Mouse (Mus musculus): Measurements from ENCODE around the gene Rpl36.

The Rpl36 gene

GRCm38 (mm10) chr17:56613236-56613844 lies at the start of gene Rpl36:
Rpl36 (plus strand) TSS chr17:56613416.
- DNase-seq = peak; percentile 98

- DNase-seq = peak; percentile 24
These were observed 46.9 kb upstream of the Rpl36 start for GRCm38 (mm10) chr17:56566293-56566692.

GRCm38 (mm10) chr17:56566918-56567317 lies 46.3 kb upstream of the Rpl36 start:
- DNase-seq = no peak

- DNase-seq = no peak
These were observed 45.8 kb upstream of the Rpl36 start for GRCm38 (mm10) chr17:56567370-56567769.

- no peak for DNase-seq
These were observed 42.9 kb upstream of the Rpl36 start for GRCm38 (mm10) chr17:56570287-56570686.

- peak; percentile 59 for DNase-seq
These were observed 41.1 kb upstream of the Rpl36 start for GRCm38 (mm10) chr17:56572154-56572553.

GRCm38 (mm10) chr17:56572939-56573338 lies 40.3 kb upstream of the Rpl36 start:
- no peak for DNase-seq

GRCm38 (mm10) chr17:56583071-56583470 lies 30.1 kb upstream of the Rpl36 start:
- no peak for DNase-seq

GRCm38 (mm10) chr17:56583611-56584256 lies 29.5 kb upstream of the Rpl36 start:
- peak; percentile 63 for DNase-seq

GRCm38 (mm10) chr17:56584257-56585130 lies 28.7 kb upstream of the Rpl36 start, which contains the start of the genes Safb2 and Safb:
Safb2 (minus strand) TSS chr17:56584585.
Safb (plus strand) TSS chr17:56584825.
- peak; percentile 99 for DNase-seq

GRCm38 (mm10) chr17:56585171-56585821 lies 27.9 kb upstream of the Rpl36 start:
- DNase-seq = peak; percentile 70

- DNase-seq = no peak
These were observed 25.4 kb upstream of the Rpl36 start for GRCm38 (mm10) chr17:56587773-56588172.

- DNase-seq = no peak
These were observed 24.3 kb upstream of the Rpl36 start for GRCm38 (mm10) chr17:56588921-56589320.

GRCm38 (mm10) chr17:56592553-56592952 lies 20.7 kb upstream of the Rpl36 start:
- DNase-seq = no peak

GRCm38 (mm10) chr17:56593527-56594271 lies 19.5 kb upstream of the Rpl36 start:
- peak; percentile 71 for DNase-seq

- DNase-seq = no peak
These were observed 9.8 kb upstream of the Rpl36 start for GRCm38 (mm10) chr17:56603186-56604069.

GRCm38 (mm10) chr17:56604070-56604380 lies 9.2 kb upstream of the Rpl36 start:
- DNase-seq = no peak

GRCm38 (mm10) chr17:56604422-56604821 lies 8.8 kb upstream of the Rpl36 start:
- DNase-seq = no peak

GRCm38 (mm10) chr17:56605431-56605830 lies 7.8 kb upstream of the Rpl36 start:
- no peak for DNase-seq

GRCm38 (mm10) chr17:56607521-56608062 lies 5.6 kb upstream of the Rpl36 start:
- DNase-seq = no peak

- no peak for DNase-seq
These were observed 4.5 kb upstream of the Rpl36 start for GRCm38 (mm10) chr17:56608699-56609098.
